ENCODE assay signal across 35 mouse cellular contexts in the genomic region with DNA sequence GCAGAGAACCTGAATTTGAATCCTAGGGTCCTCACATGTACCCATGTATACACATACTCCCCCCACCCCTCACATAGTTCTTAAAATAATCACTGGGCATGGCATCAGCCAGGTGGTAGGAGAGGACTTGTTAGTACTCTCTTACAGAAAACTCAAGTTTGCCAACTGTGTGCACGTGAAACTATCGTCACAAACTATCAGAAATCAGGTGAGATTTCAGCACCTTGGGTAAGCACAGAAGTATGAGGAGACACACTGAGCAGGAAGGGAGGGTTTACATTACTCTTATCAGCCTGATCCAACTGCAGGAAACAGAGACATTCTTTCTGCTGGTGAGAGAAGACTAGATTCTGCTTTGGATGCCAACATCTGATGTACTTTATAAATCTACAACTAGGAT. TPM values are rescaled to one million over a fixed set of nuclear protein-coding genes. Genes with fewer than 3 reads are reported as not detected.
"Had no signal": no experiment of that assay in that cellular context is flagged by ENCODE, and none has a peak within 500 bp of the region (broad histone marks: within the 10 kb centered on the region; RNA-seq: fewer than 3 reads in every experiment).

No protein-coding gene starts in this region.

- H3K36me3 ChIP-seq: embryonic facial prominence, embryonic 10.5 days; embryonic facial prominence, embryonic 12.5 days; embryonic facial prominence, embryonic 13.5 days; embryonic facial prominence, embryonic 15.5 days; forebrain, embryonic 10.5 days; forebrain, embryonic 12.5 days; forebrain, embryonic 15.5 days had no signal

- H3K9ac ChIP-seq: embryonic facial prominence, embryonic 12.5 days; embryonic facial prominence, embryonic 13.5 days; embryonic facial prominence, embryonic 15.5 days; forebrain, embryonic 12.5 days; forebrain, embryonic 13.5 days; forebrain, embryonic 15.5 days; forebrain, postnatal 0 days had no signal

- ATAC-seq: forebrain, embryonic 13.5 days; forebrain, embryonic 14.5 days; forebrain, embryonic 15.5 days; forebrain, embryonic 16.5 days; forebrain, postnatal 0 days had no signal

- H3K4me2 ChIP-seq: embryonic facial prominence, embryonic 12.5 days; embryonic facial prominence, embryonic 13.5 days; embryonic facial prominence, embryonic 15.5 days; forebrain, embryonic 12.5 days; forebrain, embryonic 13.5 days; forebrain, embryonic 15.5 days had no signal

- H3K4me1 ChIP-seq: embryonic facial prominence, embryonic 10.5 days; embryonic facial prominence, embryonic 12.5 days; embryonic facial prominence, embryonic 13.5 days; embryonic facial prominence, embryonic 15.5 days; forebrain, embryonic 10.5 days; forebrain, embryonic 12.5 days; forebrain, embryonic 13.5 days; forebrain, embryonic 15.5 days had no signal

- H3K27me3 ChIP-seq: embryonic facial prominence, embryonic 12.5 days; embryonic facial prominence, embryonic 13.5 days; embryonic facial prominence, embryonic 15.5 days; forebrain, embryonic 12.5 days; forebrain, embryonic 13.5 days; forebrain, embryonic 15.5 days had no signal

- H3K27ac ChIP-seq: embryonic facial prominence, embryonic 10.5 days; embryonic facial prominence, embryonic 12.5 days; embryonic facial prominence, embryonic 13.5 days; embryonic facial prominence, embryonic 15.5 days; forebrain, embryonic 10.5 days; forebrain, embryonic 12.5 days; forebrain, embryonic 13.5 days; forebrain, embryonic 15.5 days; gastrocnemius, adult 2 months; heart, adult 2 months had no signal

- DNase-seq: cerebellum, adult 2 months; cerebellum, adult 8-10 months; cerebellum, adult 9-10 months; cerebellum, adult 9-11 months; cerebellum, postnatal 10 days; cerebellum, postnatal 14 days; cerebellum, postnatal 25 days; cerebellum, postnatal 36 days; embryo, embryonic 11 days; forebrain, postnatal 0 days; gastrocnemius, adult 2 months; gastrocnemius, postnatal 10 days; gastrocnemius, postnatal 14 days; gastrocnemius, postnatal 25 days; gastrocnemius, postnatal 36 days; heart, adult 11 months; heart, adult 18-20 months; heart, adult 2 months had no signal

- H3K4me3 ChIP-seq: embryonic facial prominence, embryonic 10.5 days; embryonic facial prominence, embryonic 12.5 days; embryonic facial prominence, embryonic 13.5 days; embryonic facial prominence, embryonic 15.5 days; erythroblast, embryonic 14.5 days; forebrain, embryonic 10.5 days; forebrain, embryonic 12.5 days; forebrain, embryonic 13.5 days; forebrain, embryonic 15.5 days; gastrocnemius, adult 2 months; heart, adult 2 months had no signal

- H3K9me3 ChIP-seq: embryonic facial prominence, embryonic 10.5 days; embryonic facial prominence, embryonic 12.5 days; embryonic facial prominence, embryonic 13.5 days; embryonic facial prominence, embryonic 15.5 days; forebrain, embryonic 10.5 days; forebrain, embryonic 12.5 days; forebrain, embryonic 13.5 days; forebrain, embryonic 15.5 days had no signal

RNA-seq across cellular contexts. Expression of gene Cst9, which starts 4.3 kb away (rescaled TPM):
- polyA plus RNA-seq: cerebellum, adult 2 months; cortical plate, adult 2 months; embryonic facial prominence, embryonic 10.5 days; embryonic facial prominence, embryonic 11.5 days; embryonic facial prominence, embryonic 12.5 days; embryonic facial prominence, embryonic 13.5 days; embryonic facial prominence, embryonic 14.5 days; embryonic facial prominence, embryonic 15.5 days; erythroblast, embryonic 14.5 days; forebrain, embryonic 10.5 days; forebrain, embryonic 11.5 days; forebrain, embryonic 12.5 days; forebrain, embryonic 13.5 days; forebrain, embryonic 14.5 days; forebrain, embryonic 15.5 days; forebrain, embryonic 16.5 days; forebrain, postnatal 0 days; frontal cortex, adult 2 months had no signal

RNA-seq across cellular contexts. Expression of gene Cst13, which starts 19.3 kb away (rescaled TPM):
- polyA plus RNA-seq: cerebellum, adult 2 months; cortical plate, adult 2 months; embryonic facial prominence, embryonic 10.5 days; embryonic facial prominence, embryonic 11.5 days; embryonic facial prominence, embryonic 12.5 days; embryonic facial prominence, embryonic 13.5 days; embryonic facial prominence, embryonic 14.5 days; embryonic facial prominence, embryonic 15.5 days; erythroblast, embryonic 14.5 days; forebrain, embryonic 10.5 days; forebrain, embryonic 11.5 days; forebrain, embryonic 12.5 days; forebrain, embryonic 13.5 days; forebrain, embryonic 14.5 days; forebrain, embryonic 15.5 days; forebrain, embryonic 16.5 days; forebrain, postnatal 0 days; frontal cortex, adult 2 months; gonadal fat pad, adult 2 months; heart, adult 2 months had no signal

RNA-seq across cellular contexts. Expression of gene 9230104L09Rik, which starts 25.6 kb away (rescaled TPM):
- polyA plus RNA-seq: cerebellum, adult 2 months; cortical plate, adult 2 months; embryonic facial prominence, embryonic 10.5 days; embryonic facial prominence, embryonic 11.5 days; embryonic facial prominence, embryonic 12.5 days; embryonic facial prominence, embryonic 13.5 days; embryonic facial prominence, embryonic 14.5 days; embryonic facial prominence, embryonic 15.5 days; erythroblast, embryonic 14.5 days; forebrain, embryonic 10.5 days; forebrain, embryonic 11.5 days; forebrain, embryonic 12.5 days; forebrain, embryonic 13.5 days; forebrain, embryonic 14.5 days; forebrain, embryonic 15.5 days; forebrain, embryonic 16.5 days; forebrain, postnatal 0 days; frontal cortex, adult 2 months had no signal

RNA-seq across cellular contexts. Expression of gene Cst8, which starts 40.6 kb away (rescaled TPM):
- polyA plus RNA-seq: cerebellum, adult 2 months; cortical plate, adult 2 months; embryonic facial prominence, embryonic 10.5 days; embryonic facial prominence, embryonic 11.5 days; embryonic facial prominence, embryonic 12.5 days; embryonic facial prominence, embryonic 14.5 days; embryonic facial prominence, embryonic 15.5 days; erythroblast, embryonic 14.5 days; forebrain, embryonic 10.5 days; forebrain, embryonic 11.5 days; forebrain, embryonic 12.5 days; forebrain, embryonic 13.5 days; forebrain, embryonic 14.5 days; forebrain, embryonic 15.5 days; forebrain, embryonic 16.5 days; forebrain, postnatal 0 days; frontal cortex, adult 2 months; heart, adult 2 months had no signal
